Mouse (Mus musculus) lung, postnatal 0 days (tissue): ENCODE measurements around the gene C87436. TPM values are rescaled to one million over a fixed set of nuclear protein-coding genes. Genes with fewer than 3 reads are reported as not detected.

Experiments used
- ATAC-seq: fragments of 200-750 bp; cut with Nextera tagmentation; 2 replicates; pipeline ENCODE4 v1.8.0; 2017; ENCODE audit warnings: moderate library complexity
- DNase-seq: peaks from one replicate; pipeline ENCODE4 v3.0.0-alpha.2; 2016; ENCODE audit warnings: low spot score
- H3K27ac ChIP-seq: fragments of 300-500 bp; sonication (generic); 2 replicates; pipeline ENCODE4 v1.5.1; 2014; ENCODE audit warnings: antibody characterized with exemption, mild to moderate bottlenecking, low read length, mixed read lengths
- H3K27me3 ChIP-seq: fragments of 300-500 bp; sonication (generic); replicated peaks from 2 replicates; pipeline ENCODE4 v1.6.1; 2014; ENCODE audit warnings: low read length, mixed read lengths; ENCODE audit not compliant: insufficient read depth
- H3K36me3 ChIP-seq: fragments of 300-500 bp; sonication (generic); 2 replicates; pipeline ENCODE4 v1.6.1; 2014; ENCODE audit warnings: low read length, mixed read lengths; ENCODE audit not compliant: insufficient read depth
- H3K4me1 ChIP-seq: fragments of 300-500 bp; sonication (generic); 2 replicates; pipeline ENCODE4 v1.6.1; 2014; ENCODE audit warnings: antibody characterized with exemption, low read depth, low read length, mixed read lengths; ENCODE audit not compliant: insufficient read depth
- H3K4me2 ChIP-seq: fragments of 300-500 bp; sonication (generic); replicated peaks from 2 replicates; pipeline ENCODE4 v1.6.1; 2014; ENCODE audit warnings: low read depth, mild to moderate bottlenecking, low read length, moderate library complexity, mixed read lengths
- H3K4me3 ChIP-seq: fragments of 300-500 bp; sonication (generic); 2 replicates; pipeline ENCODE4 v1.5.1; 2014; ENCODE audit warnings: low read depth, low read length
- H3K9ac ChIP-seq: fragments of 300-500 bp; sonication (generic); replicated peaks from 2 replicates; pipeline ENCODE4 v1.6.1; 2014; ENCODE audit warnings: low read depth, mild to moderate bottlenecking
- H3K9me3 ChIP-seq: fragments of 300-500 bp; sonication (generic); 2 replicates; pipeline ENCODE4 v1.6.1; 2016; ENCODE audit warnings: low read length, mixed read lengths
- CTCF ChIP-seq: IDR thresholded peaks from 2 replicates; pipeline ENCODE4 v1.5.1; 2016; ENCODE audit warnings: antibody characterized with exemption, mild to moderate bottlenecking
- EP300 ChIP-seq: IDR thresholded peaks from 2 replicates; pipeline ENCODE4 v1.6.1; 2016; ENCODE audit warnings: antibody characterized with exemption, mild to moderate bottlenecking, control low read depth
- WGBS: fragments of 180-500 bp; shearing (Covaris S2); extraction: QIAGEN DNeasy Blood & Tissue Kit; methylation state at CpG from one replicate; pipeline ENCODE4 v1.1.7; 2014; 5-methylcytosine and 5-hydroxymethylcytosine counted together
- polyA plus RNA-seq: library from polyadenylated mRNA; unstranded; fragments of >200 nt; fragmentation: Nextera tagmentation; extraction: Ambion mirVana; gene quantifications from 2 replicates; pipeline ENCODE4 v1.2.1, GENCODE M21; 2015

C87436 gene
- polyA plus RNA-seq, 1 experiment from 2014 or later: 23.5 TPM

DNA sequence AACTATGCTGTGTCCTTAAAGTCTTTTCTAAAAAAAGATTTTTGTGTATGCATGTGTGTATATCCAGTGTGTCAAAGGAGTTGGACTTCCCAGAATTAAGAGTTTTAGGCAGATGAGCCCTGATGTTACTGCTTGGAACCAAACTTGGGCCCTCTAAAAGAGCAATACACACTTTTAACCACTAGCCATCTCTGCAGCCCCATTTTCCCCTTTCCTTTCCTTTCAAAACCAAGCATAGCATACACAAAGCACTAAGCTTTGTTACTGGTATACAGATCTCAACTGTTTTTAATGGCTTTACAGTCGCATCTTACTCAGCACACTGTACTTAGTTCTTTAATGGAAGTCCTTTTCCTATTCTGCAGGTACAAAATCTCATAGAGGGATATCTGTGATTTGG lies 1.4 kb downstream of the C87436 start:
- Histone ChIP-seq H3K9ac (peak overlapping the region; percentile 94; the same call in 1 of the 2 replicates), H3K27me3 (no peaks in the 10 kb centered on the region), H3K27ac (no peak overlapping the region), H3K4me2 (peak overlapping the region; percentile 91; the same call in 1 of the 2 replicates), H3K4me1 (no peaks in the 10 kb centered on the region), H3K9me3 (no peaks in the 10 kb centered on the region), H3K4me3 (no peak overlapping the region), H3K36me3 (peaks cover 3% of the 10 kb centered on the region; the same call in 1 of the 2 replicates)
- TF ChIP-seq EP300 (no peak), CTCF (no peak)
- DNase-seq: no peak
- 90% methylated on average over 1 of the region's 1 CpGs for WGBS
- no peak for ATAC-seq

DNA sequence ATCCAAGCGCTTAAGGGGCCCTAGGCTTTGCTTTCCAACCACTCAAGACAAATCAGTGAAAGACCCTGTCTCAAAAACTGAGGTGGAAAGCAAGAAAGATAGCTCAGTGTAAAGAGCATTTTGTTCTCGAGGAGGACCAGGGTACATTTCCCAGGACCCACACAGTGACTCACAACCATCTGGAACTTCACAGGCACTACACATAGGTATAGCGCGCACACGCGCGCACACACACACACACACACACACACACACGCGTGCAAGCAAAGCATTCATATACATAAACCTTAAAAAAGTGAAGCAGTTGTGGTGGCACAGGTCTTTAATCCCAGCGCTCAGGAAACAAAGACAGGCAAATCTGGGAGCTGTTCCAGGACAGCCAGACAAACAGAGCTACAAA lies 3.4 kb downstream of the C87436 start:
- no peak for DNase-seq
- WGBS: 95% methylated on average over 10 of the region's 10 CpGs
- H3K4me1 ChIP-seq: no peaks in the 10 kb centered on the region

DNA sequence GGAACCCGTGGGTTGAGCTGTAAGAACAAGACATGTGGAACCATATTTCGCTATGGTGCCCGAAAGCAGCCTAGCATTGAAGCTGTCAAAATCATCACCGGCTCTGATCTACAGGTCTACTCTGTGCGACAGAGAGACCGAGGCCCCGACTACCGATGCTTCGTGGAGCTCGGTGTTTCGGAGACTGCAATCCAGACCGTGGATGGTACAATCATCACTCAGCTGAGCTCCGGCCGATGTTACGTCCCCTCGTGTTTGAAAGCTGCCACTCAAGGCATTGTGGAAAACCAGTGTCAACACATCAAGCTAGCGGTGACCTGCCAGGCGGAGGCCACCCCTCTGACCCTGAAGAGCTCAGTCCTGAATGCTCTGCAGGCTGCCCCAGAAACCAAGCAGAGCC lies 7.4 kb downstream of the C87436 start:
- H3K9ac ChIP-seq: no peak overlapping the region
- no peaks in the 10 kb centered on the region for H3K27me3 ChIP-seq
- no peaks in the 10 kb centered on the region for H3K9me3 ChIP-seq
- DNase-seq: no peak
- no peak for ATAC-seq
- H3K27ac ChIP-seq: no peak overlapping the region
- 90% methylated on average over 18 of the region's 18 CpGs for WGBS
- peaks cover 19% of the 10 kb centered on the region for H3K36me3 ChIP-seq
- H3K4me1 ChIP-seq: no peaks in the 10 kb centered on the region
- no peak overlapping the region for H3K4me3 ChIP-seq
- no peak for TF ChIP-seq CTCF
- no peak for TF ChIP-seq EP300
- no peak overlapping the region for H3K4me2 ChIP-seq

More for the DNA sequence above, 3.4 kb downstream of the C87436 start:
- Histone ChIP-seq H3K9me3 (no peaks in the 10 kb centered on the region), H3K36me3 (peaks cover 7% of the 10 kb centered on the region; the same call in 1 of the 2 replicates), H3K9ac (no peak overlapping the region), H3K27ac (no peak overlapping the region), H3K4me3 (no peak overlapping the region), H3K27me3 (no peaks in the 10 kb centered on the region), H3K4me2 (no peak overlapping the region)
- ATAC-seq: no peak
- TF ChIP-seq EP300 (no peak), CTCF (no peak)

DNA sequence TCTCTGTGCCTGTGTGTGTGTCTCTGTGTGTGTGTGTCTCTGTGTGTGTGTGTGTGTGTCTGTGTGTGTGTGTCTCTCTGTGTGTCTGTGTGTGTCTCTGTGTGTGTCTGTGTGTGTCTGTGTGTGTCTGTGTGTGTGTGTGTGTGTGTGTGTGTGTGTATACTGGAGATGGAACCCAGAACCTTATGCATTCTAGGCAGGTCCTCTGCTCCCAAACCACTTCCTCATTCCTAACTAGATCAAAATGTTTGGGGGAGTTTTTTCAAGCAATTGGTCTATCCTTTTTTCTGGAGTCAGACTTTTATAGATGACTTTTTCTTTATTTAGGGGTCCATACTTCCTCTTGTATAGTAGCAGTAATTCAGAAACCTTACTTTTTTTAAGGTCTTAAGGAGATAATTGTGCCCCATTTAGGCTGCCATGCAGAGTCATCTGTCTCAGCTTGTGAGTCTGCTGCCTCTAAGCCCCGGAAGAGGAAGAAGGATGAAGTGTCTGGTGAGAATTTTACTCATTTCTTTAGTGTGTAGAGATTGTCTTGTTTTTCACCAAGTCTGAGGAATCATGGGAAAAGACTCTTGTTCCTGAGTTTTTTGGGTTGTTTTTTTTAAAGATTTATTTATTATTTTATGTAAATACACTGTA lies 8.9 kb downstream of the C87436 start:
- Histone ChIP-seq H3K4me1 (no peaks in the 10 kb centered on the region), H3K4me2 (no peak overlapping the region), H3K9me3 (no peaks in the 10 kb centered on the region), H3K27me3 (no peaks in the 10 kb centered on the region), H3K4me3 (no peak overlapping the region), H3K9ac (no peak overlapping the region), H3K27ac (no peak overlapping the region), H3K36me3 (peaks cover 23% of the 10 kb centered on the region)
- 70% methylated on average over 1 of the region's 1 CpGs for WGBS
- ATAC-seq: no peak
- DNase-seq: no peak
- TF ChIP-seq EP300 (no peak), CTCF (no peak)

DNA sequence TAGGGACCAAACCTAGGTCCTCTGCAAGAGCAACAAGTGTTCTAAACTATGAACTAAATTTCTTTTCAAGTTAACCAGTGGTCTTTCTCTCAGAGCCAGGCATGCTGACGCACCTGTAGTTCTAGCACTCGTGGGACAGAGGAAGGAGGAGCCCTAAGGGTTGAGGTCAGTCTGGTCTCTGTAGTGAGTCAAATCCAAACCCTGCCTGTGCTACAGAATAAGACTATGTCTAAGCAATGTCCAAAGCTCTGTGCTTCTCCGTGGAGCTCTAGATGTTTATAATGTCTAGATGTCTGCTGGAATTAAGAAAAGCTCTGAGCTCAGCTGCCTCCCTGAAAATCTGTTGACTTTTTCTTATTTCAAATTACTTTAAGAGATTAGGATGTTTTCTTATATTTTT lies 18.6 kb downstream of the C87436 start:
- TF ChIP-seq CTCF (no peak), EP300 (no peak)
- H3K27me3 ChIP-seq: no peaks in the 10 kb centered on the region
- no peak overlapping the region for H3K27ac ChIP-seq
- H3K9ac ChIP-seq: no peak overlapping the region
- H3K36me3 ChIP-seq: peaks cover 28% of the 10 kb centered on the region; the same call in 1 of the 2 replicates
- H3K4me3 ChIP-seq: no peak overlapping the region
- H3K4me2 ChIP-seq: no peak overlapping the region
- no peaks in the 10 kb centered on the region for H3K4me1 ChIP-seq
- 83% methylated on average over 3 of the region's 3 CpGs for WGBS
- no peak for DNase-seq
- no peaks in the 10 kb centered on the region for H3K9me3 ChIP-seq
- no peak for ATAC-seq

DNA sequence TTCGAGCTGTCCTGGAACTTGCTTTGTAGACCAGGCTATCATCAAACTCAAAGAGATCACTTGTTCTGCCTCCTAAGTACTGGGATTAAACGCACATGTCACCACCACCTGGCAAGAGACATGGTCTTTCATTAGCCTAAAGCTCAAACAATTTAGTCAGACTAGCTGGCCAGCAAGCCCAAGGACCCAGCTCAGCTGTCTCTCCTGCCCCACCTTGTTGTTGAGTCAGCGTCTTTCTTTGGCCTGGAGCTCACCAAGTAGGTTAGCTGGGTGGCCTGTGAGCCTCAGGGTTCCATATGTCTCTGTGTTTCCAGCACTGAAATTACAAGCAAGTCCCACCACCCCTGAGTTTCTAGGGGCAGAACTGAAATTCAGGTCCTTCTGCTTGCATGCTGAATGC lies 24.9 kb downstream of the C87436 start:
- ATAC-seq: no peak
- no peak for DNase-seq
- Histone ChIP-seq H3K4me1 (no peaks in the 10 kb centered on the region), H3K27ac (no peak overlapping the region), H3K4me2 (no peak overlapping the region), H3K9ac (no peak overlapping the region), H3K9me3 (no peaks in the 10 kb centered on the region), H3K4me3 (no peak overlapping the region), H3K27me3 (no peaks in the 10 kb centered on the region), H3K36me3 (peaks cover 16% of the 10 kb centered on the region; the same call in 1 of the 2 replicates)
- TF ChIP-seq CTCF: no peak
- TF ChIP-seq EP300: no peak
- 92% methylated on average over 3 of the region's 3 CpGs for WGBS
